Mouse (Mus musculus): ENCODE measurements around the gene Sccpdh.
"Not testable (repeated sequence)": the region's sequence is repeated elsewhere in the genome, so short reads cannot be mapped to it uniquely, and the experiment has no call there.

Gene Sccpdh

GRCm38 (mm10) chr1:179668836-179669537, 977 bp downstream of the Sccpdh start:
- no peak for DNase-seq (ENCODE audit: low spot score in 2 of 2)

- DNase-seq (ENCODE audit: low spot score in 2 of 2) = no peak
These were observed 6.3 kb downstream of the Sccpdh start for GRCm38 (mm10) chr1:179674355-179674754.

GRCm38 (mm10) chr1:179677031-179677430, 9.0 kb downstream of the Sccpdh start:
- no peak for DNase-seq (ENCODE audit: low spot score in 2 of 2)

GRCm38 (mm10) chr1:179679326-179679725, 11.3 kb downstream of the Sccpdh start:
- no peak for DNase-seq (ENCODE audit: low spot score in 2 of 2)

GRCm38 (mm10) chr1:179682753-179683152, 14.7 kb downstream of the Sccpdh start:
- not testable (repeated sequence) for DNase-seq (ENCODE audit: low spot score in 2 of 2)

- DNase-seq (ENCODE audit: low spot score in 2 of 2) = no peak
These were observed 18.3 kb downstream of the Sccpdh start for GRCm38 (mm10) chr1:179686348-179686747.

- no peak for DNase-seq (ENCODE audit: low spot score in 2 of 2)
These were observed 18.8 kb downstream of the Sccpdh start for GRCm38 (mm10) chr1:179686781-179687180.

- DNase-seq (ENCODE audit: low spot score in 2 of 2) = no peak
These were observed 19.3 kb downstream of the Sccpdh start for GRCm38 (mm10) chr1:179687305-179687704.

GRCm38 (mm10) chr1:179687966-179688365, 20.0 kb downstream of the Sccpdh start:
- DNase-seq (ENCODE audit: low spot score in 2 of 2) = no peak

GRCm38 (mm10) chr1:179688415-179688814, 20.4 kb downstream of the Sccpdh start:
- DNase-seq (ENCODE audit: low spot score in 2 of 2) = no peak

- no peak for DNase-seq (ENCODE audit: low spot score in 2 of 2)
These were observed 20.9 kb downstream of the Sccpdh start for GRCm38 (mm10) chr1:179688914-179689313.

- no peak for DNase-seq (ENCODE audit: low spot score in 2 of 2)
These were observed 21.5 kb downstream of the Sccpdh start for GRCm38 (mm10) chr1:179689479-179689878.

- no peak for DNase-seq (ENCODE audit: low spot score in 2 of 2)
These were observed 36.1 kb downstream of the Sccpdh start for GRCm38 (mm10) chr1:179704150-179704549.

GRCm38 (mm10) chr1:179705154-179705553, 37.1 kb downstream of the Sccpdh start:
- DNase-seq (ENCODE audit: low spot score in 2 of 2) = no peak

- DNase-seq (ENCODE audit: low spot score in 2 of 2) = no peak
These were observed 41.4 kb downstream of the Sccpdh start for GRCm38 (mm10) chr1:179709390-179709789.

GRCm38 (mm10) chr1:179710739-179711138, 42.7 kb downstream of the Sccpdh start:
- no peak for DNase-seq (ENCODE audit: low spot score in 2 of 2)

- DNase-seq (ENCODE audit: low spot score in 2 of 2) = no peak
These were observed 44.6 kb downstream of the Sccpdh start for GRCm38 (mm10) chr1:179712658-179713057.

- DNase-seq (ENCODE audit: low spot score in 2 of 2) = no peak
These were observed 45.4 kb downstream of the Sccpdh start for GRCm38 (mm10) chr1:179713367-179713766.

GRCm38 (mm10) chr1:179715289-179715688, 47.3 kb downstream of the Sccpdh start:
- DNase-seq (ENCODE audit: low spot score in 2 of 2) = not testable (repeated sequence)

- DNase-seq (ENCODE audit: low spot score in 2 of 2) = peak in 1 of 2 experiments; percentile 11
These were observed 47.8 kb downstream of the Sccpdh start for GRCm38 (mm10) chr1:179715786-179716185.

GRCm38 (mm10) chr1:179722811-179723469, 54.9 kb downstream of the Sccpdh start:
- DNase-seq (ENCODE audit: low spot score in 2 of 2) = no peak

- no peak for DNase-seq (ENCODE audit: low spot score in 2 of 2)
These were observed 60.7 kb downstream of the Sccpdh start for GRCm38 (mm10) chr1:179728661-179729060.

GRCm38 (mm10) chr1:179731391-179731790, 63.4 kb downstream of the Sccpdh start:
- no peak for DNase-seq (ENCODE audit: low spot score in 2 of 2)

All from spleen, postnatal 14 days (tissue).